Mouse (Mus musculus): ENCODE data around the gene Itga11.
A peak's percentile ranks its signal among the peaks of the same experiment; 100 is the strongest.

Gene Itga11

DNA sequence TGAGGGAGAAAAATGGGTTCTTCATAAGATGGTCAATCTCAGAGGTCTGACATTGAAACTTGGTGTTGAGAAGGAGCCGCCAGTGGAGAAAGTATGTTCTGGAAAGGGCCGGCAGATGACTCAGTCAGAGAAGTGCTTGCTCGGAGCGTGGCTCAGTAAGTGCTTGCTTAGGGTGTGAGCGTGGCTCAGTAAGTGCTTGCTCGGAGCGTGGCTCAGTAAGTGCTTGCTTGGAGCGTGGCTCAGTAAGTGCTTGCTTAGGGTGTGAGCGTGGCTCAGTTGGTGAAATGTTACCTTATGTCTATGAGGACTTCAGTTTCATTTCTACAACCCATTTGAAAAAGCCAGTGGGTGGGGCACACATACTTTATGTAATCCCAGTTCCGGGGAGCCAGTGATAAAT, 12.1 kb downstream of the Itga11 start:
- DNase-seq = no peak

DNA sequence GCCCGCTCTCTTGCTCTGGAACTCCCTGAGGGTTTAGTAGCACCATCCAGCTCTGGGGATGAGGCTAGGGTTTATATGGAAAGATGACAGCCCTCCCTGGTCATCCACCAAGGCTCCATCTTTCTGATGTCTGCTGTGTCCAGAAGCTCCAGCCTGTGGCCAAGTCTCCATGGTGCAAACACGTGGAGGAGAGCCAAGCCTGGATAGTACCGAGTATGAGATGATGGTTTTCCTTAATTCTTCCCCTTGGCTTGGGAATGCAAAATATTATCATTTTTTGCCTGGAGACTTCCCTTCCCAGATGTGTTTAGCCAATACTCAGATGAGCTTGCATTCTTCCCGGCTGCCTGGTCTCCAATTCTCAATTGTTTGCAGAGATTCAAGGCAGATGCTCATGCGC, 16.4 kb downstream of the Itga11 start:
- DNase-seq = no peak

DNA sequence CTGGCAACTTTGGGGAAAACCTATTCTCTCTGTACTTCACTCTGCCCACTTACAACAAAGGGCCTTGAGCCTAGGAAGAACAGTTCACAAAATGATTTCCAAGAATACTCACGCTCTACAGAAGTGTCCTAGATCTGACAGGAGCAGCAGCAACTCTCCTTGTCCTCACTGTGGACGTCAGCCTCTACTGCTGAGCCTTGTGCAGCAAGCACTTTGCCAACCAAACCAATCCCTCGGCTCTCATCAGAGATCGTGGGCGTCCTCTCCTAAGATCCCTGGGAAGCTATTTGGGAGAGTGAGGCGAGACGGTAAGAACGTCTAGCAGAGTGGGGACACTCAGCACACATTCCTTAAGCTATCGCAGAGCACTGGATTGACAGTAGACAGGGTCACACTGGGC, 17.6 kb downstream of the Itga11 start:
- DNase-seq = no peak

DNA sequence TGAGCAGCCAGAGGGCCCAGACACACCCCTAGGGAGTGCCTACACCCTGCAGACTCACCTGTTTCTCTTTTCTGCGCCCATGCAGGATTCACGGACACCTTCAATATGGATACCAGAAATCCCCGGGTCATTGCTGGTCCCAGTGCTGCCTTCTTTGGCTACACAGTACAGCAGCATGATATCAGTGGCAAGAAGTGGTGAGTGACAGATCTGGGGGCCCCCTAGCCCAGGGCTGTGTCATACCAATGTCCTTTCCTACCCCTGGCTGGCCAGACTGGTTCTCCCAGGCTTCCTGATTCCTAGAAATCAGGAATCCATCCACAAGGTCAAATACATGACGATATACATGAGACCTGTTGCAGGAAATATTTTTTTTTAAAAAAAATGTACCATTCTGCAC, 19.2 kb downstream of the Itga11 start:
- DNase-seq = no peak

DNA sequence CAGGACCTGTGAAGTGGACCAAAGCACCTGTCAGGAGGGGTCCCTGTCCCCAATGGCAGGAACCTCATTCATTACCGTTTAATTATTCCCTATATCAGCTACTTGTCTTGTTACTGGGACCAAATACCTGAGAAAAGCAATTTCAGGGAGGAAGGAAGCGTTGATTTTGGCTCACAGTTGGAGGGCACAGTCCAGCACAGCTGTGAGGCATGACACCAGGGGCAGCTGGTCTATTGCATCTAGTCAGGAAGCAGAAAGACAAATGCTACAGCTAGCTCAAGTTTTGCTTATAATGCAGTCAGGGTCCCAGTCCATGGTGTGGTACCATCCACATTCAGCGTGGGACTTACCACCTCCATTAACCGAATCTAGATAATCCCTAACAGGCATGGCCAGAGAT, 29.6 kb downstream of the Itga11 start:
- DNase-seq = no peak

DNA sequence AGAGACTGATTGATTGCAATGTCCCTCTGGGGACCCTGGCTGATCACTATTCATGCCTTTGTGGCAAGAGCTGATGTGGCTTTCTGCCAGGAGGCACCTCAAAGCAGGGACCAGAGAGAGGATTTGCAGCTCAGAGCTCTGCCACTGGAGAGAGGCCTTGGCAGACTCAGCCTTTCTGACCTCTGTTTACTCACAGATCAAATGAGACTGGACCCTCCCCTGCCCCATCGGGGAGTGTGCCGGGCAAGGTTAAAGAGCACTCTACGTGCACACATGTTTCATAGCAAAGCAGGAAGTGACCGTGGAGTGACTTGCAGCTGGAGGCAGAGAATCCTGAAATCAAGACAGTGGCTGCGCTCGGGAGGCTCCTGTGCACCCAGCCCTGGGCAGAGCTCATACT, 30.2 kb downstream of the Itga11 start:
- no peak for DNase-seq

DNA sequence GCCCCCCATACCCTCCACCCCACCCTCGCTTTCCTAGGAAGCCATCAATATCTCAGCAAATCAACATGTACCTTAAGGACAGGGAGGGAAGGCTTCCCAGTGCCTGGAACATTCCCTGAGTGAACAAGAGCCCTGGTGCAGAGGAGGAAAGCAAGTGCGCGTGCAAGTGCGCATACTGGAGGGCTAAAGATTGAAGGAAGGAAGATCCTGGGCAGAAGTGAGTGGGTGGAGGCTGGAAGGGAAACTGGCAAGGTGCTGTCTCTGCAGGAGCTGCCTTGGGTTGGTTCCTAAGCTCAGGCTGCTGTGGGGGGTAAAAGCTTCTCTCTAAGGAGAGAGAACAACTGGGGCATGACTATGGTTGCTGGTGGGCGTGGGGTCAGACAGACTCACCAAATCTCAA, 32.4 kb downstream of the Itga11 start:
- DNase-seq = no peak

DNA sequence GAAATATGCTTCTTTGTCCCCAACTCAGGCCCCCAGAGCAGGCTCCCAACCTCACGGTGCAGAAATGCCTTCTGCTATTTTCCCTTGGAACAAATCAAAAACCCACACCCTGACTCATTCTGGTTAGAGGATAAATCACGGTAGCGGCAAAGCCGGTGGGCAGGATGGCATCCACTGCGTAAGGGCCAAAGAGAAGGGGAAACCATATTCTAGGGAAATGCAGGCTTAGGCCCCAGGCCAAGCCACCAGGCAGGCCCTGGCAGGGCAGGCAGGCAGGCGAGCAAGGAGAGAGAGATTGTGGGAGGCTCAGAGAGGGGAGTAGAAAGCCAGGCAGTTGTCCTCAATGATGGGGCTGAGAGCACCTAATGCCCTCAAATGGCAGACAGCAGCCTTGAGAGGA, 34.7 kb downstream of the Itga11 start:
- no peak for DNase-seq

DNA sequence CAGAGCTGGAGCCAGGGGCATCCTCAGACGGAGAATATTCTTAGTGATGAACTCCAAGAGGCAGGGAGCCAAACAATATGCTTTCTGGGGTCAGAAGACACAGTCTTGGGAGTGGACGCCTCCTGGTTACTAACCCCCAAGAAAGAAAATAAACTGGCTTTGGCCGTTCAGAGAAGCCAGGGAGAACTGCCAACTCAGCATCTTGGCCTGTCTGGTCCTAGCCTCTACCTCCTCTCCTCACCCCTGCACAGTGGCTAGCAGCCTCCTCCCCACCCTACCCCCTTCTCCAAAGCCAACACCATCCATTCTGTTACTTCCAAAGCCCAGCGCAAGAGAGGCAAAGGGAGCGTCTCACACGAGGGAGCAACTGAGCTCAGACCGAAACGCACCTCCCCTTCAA, 35.4 kb downstream of the Itga11 start:
- DNase-seq = no peak

DNA sequence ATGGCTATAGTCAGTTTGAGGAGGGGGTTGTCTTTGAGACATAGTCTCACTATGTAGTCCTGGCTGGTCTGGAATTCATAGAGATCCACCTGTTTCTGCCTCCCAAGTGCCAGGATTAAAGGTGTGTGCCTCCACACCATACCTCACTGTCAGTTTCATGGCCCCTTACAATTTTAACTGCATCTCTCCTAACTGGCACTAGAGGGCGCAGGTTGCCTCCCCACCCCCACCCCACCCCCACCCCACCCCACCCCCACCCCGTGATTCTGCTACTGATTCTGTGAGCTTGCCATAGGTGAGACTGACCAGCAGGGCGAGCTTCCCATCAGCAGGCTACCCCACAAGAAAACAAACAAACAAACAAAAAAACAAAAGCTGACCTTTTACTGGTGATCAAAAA, 36.7 kb downstream of the Itga11 start:
- DNase-seq = no peak

DNA sequence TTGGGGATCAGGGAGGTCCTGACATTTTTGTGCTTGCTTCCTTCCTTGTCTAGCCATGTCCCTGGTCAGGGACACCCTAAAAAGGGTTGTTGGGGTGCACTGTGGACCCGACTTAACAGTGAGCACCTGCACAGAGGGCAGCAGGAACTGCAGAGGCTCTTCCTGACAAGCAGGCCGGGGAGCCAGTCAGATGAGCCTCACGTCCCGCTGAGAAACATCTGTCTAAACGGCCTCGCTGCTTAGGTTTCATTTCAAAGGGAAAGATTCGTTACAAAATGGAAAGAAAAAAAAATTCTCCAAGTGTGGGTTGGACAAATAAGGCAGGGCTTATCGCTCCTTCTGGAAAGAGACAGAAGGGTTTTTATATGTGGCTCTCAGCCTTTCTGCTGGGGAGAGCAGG, 40.4 kb downstream of the Itga11 start:
- DNase-seq = no peak

DNA sequence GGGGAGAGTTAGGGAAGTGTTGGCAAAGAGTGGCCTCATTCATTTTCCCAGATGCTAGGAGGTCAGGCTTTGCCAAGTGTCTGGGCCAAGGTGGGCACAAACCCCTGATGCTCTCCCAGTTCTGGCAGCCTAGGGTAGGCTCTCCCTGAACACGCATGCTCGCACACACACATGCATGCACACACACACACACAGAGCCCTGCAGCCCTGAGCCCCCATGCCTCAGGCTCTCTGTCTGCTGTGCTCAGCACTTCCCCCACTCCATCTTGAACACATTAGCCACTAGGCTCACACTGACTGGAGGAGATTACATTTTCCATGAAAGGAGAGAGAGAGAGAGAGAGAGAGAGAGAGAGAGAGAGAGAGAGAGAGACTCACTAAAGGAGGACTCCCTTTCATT, 44.2 kb downstream of the Itga11 start:
- DNase-seq = no peak

DNA sequence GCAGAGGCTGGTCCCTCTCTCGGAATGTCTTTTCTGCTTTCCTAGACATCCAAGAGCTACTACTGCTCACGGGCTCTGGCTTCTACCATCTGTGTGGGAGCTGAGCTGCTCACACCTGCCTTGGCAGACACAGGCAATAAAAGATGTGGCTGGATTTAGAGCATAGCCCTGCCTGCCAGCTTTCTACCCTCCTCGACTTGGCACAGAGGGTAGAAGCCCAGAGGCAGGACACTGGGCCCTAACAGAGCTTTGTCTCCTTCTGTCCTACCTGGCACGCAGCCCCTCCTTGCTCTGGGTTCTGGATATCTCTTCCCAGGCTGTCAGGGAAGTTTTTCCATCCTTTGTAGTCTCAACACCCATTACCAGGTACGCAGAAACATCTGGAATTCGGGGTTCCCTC, 45.1 kb downstream of the Itga11 start:
- DNase-seq = no peak

DNA sequence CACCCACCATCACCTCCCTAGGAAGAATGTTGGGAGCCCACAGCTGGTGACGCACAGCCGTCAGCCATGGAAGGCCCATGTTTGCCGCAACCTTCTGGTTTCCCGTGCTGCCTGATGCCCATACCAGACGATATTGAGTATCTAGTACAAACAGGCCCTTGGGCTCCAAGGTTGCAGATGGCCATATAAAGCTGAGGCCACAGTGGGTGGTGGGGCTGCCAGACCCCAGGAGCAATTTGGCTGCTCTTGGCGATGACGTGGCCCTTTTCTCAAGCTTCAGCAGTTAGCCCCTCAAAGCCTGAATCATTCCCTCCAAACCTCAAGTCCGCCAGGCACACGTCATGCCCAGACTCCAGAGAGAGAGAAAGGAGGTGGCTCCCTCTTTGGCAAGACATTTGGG, 46.5 kb downstream of the Itga11 start:
- DNase-seq = no peak

DNA sequence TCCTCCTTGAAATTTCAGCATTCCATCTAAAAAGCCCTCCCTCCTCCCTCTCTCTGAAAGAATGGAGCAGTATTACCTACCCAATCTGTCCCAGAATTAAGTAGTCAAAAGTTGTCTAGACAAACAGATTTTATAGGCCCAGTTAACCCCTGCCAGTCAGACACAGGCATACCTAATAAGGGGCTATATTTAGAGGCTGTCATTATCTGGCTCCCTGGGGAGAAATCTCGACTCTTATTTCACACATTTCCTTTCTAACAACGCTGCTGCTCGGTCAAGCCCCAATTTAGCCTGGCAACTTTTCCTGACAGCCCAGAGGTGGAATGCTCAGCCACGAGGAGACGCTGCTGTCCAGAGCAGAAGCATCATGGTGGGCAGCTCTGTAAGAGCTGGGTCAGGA, 47.6 kb downstream of the Itga11 start:
- no peak for DNase-seq

DNA sequence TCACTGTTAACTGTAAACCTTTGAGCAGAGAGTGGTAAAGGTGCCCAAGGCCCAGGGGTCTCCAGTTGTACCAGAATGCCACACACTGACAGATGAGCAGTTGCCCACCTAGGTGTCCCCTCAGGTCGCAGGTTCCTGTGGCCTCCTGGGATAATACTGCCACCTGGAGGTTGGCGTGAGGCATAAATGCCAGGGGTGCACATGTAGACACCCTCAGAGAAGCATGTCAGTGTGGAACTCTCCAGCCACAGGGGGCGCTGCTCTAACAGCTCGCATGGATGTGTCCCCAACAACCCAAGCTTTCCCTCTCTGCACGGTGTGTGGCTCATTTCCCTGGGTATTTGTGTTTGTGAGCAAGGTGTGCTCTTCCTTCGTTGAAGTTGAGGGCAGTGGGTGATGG, 48.8 kb downstream of the Itga11 start:
- no peak for DNase-seq

DNA sequence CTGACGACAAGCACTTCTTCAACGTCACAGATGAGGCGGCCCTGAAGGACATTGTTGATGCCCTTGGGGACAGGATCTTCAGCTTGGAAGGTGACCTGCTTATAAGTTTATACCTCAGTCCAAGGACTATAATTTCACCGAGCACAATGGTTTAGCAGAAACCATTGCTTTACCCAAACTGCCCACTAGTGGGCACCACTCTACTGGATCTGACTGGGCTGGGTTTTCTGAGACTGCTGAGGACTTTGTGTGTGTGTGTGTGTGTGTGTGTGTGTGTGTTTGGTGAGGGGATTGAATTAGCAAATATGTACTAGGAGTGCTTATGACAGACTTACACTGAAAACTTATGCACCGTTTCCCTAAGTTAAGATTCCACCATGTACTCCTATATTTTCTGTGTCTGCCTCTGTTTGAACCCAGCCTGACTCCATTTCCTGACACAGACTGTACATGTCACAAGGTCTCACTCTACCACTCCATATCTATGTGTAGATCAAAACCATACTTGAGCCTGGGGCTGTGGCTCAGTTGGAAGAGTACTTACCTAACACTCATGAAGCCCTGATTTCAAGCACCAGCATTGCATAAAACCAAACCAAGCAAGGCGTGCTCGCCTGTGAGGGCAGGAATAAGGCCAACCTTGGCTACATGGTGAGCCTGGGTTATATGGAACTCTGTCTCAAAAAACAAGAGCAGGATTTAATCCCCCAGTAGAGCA, 67.1 kb downstream of the Itga11 start:
- no peak for DNase-seq

DNA sequence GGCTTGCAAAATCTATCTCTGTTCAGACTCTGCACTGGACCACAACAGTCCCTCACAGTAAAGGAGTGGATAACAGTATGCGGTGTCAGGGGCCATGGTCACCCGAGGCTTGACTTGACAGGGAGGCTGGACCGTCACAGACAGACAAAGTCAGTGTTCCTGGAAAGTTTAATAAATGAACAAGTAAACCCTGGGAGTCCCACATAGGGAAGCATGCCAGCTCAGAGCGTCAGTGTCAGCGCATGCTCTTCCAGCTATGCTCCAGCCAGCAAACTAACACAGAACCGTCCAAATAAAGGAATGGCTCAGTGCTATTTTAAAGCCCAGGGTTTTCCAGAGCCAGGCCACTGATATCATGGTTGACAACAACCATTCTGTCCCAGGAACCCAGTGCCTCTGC, 69.0 kb downstream of the Itga11 start:
- peak; percentile 23 for DNase-seq

DNA sequence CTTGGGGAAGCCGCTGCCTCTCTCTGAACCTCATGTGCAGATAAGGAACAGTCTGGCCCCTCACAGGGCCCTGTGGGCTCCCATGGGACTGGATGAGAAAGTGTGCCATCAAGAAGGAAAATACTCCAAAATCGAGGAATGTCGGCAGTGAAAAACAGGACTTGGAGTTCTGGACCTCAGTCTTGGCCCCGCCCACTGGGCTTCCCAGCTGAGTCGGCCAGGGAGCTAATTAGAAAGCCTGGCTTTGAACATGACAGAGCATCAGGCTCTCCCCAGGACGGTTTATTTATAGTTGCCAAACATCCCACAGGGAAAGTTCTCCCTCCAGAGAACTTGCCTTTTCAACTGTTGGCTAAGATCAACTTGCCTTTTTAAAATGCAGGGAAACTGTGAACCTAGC, 72.0 kb downstream of the Itga11 start:
- DNase-seq = peak; percentile 24

DNA sequence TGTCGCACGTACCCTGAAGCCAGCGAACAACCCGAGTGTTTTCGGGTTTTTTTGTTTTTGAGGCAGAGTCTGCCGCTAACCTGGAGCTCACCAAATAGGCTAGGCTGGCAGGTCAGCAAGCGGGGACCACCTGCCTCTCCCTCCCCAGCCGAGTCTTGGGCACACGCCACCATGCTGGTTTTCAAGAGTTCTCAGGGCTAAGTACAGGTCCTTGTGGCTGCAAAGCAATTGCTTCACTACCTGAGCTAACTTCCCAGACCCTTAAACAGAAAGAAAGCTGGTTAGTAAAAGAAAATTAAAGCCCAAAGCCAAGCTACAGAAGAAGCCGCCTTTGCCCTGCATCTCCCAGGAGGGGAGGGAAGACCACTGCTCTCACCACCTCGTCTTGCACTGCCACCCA, 72.8 kb downstream of the Itga11 start:
- DNase-seq = no peak

DNA sequence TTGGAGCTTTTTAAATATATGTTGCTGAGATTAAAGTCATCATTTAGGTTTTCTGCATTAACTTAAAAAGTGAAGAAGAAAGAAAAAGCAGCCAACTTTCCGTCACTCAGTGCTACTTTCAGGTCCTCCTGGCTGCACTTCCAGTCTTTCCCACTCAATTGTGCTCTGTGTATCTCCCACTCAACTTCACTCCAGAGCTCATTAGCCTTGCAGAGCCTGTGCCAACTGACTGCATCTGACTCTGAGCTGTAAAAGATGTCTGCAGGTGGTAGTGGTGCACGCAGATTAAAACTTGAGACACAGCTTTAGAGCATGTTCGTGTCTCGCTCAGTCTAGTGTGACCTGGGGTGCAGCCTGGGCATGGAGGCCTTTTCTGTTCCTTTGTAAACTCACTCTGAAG, 80.7 kb downstream of the Itga11 start:
- DNase-seq = no peak

DNA sequence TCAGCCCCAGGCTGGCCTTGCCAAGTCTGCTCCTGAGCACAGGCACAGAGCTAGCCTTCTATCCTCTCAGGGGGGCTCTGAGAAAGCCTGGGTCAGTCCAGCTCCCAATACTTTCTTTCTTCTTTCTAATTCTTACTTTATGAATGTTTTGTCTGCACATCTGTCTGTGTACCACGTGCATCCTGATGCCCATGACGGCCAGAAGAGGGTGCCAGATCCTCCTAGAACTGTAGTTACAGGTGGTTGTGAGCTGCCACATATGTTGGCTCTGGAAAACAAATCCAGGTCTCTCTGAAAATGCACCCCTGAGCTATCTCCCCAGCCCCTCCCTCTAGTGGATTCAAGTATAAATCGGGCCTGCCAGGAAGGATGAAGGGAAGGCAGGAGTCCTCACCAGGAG, 82.0 kb downstream of the Itga11 start:
- DNase-seq = no peak

DNA sequence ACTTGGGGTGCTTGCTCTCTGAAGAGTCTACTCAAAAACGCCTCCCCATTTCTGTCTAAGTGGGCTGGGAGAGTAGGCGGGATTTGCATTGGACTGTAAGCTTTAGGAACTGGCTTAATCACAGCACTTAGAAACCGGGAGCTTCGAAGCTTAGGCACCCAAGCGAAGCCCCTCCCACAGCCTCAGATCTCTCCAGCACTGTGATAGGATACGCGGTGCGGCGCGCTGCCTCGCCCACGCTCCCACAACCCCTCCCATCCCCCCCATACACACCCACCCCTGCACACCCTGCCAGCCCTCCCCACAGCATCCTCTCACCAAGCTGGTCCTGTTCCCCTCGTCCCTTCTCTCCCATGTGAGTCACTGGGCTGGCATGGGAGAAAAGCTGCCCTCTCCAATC, 85.9 kb downstream of the Itga11 start:
- no peak for DNase-seq

DNA sequence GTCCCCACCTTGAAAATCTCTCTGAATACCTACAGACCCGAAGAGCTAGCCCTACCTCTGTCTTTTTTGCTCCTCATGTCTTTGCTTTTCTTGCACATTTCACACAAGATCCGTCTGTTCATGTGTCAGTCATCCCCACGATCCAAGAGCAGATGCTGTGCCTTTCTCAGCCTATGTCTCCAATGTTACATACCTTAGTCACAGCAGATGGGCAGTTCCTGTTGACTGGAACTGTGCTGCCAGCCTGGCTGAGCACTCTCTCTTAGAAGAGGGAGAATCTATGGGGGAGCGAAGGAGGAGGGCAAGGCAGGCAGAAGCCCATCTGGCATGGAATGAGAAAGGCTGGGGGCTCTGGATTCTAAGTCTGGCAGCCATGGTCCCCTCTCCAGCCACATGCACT, 87.7 kb downstream of the Itga11 start:
- DNase-seq = no peak

DNA sequence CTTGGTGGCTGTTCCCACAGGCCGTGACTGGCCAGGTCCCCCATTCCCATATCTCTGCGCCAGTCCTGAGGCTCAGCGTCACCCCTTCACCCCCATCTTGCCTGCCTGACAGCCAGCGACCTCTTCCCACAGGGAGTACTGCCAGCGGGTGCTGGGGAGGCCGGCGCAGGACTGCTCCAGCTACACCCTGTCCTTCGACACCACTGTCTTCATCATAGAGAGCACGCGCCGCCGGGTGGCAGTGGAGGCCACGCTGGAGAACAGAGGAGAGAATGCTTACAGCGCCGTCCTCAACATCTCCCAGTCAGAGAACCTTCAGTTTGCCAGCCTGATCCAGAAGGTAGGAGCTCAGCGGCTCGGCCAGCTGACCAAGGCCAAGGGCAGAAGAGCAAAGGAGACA, 89.8 kb downstream of the Itga11 start:
- no peak for DNase-seq

DNA sequence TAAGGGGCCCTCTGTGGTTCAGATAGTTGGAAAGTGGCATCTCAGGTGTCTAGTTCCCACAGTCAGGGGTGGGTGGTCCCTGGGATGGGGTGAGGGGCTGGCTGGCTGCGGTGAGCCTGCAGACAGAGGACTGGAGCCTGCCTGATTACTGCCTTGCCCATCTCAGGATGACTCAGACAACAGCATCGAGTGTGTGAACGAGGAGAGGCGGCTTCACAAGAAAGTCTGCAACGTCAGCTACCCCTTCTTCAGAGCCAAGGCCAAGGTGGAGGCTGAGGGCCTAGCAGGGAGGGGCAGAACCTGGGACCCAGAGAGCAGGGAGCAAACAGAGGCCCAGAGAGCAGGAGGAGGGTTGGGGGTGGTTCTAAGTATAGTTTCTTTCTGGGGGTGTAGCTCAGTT, 90.7 kb downstream of the Itga11 start:
- no peak for DNase-seq
